Mouse (Mus musculus): ENCODE measurements at regions not wholly inside any gene's neighbourhood (a gene's known extent, or its start where the extent isn't known, plus 50 kb on each side); places are given as distances from the start of the nearest gene placed in this dataset.

DNA sequence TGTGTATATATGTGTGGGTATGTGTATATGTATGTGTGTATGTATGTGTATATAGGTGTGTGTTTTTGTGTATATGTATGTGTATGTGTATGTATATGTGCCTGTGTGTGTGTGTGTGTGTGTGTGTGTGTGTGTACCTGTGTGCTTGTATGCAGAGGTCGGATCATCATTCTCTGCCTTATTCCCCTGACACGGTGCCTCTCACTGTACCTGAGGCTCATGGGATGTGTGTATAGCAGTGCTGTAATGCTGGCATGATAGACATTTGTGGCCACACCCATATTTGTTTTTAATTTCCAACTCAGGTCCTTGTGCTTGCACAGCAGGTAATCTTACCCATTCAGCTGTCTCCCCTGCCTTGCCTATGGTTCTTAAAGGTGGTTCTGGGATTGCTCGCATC, 402.1 kb upstream of the Tmpo start:
- no peak for DNase-seq (ENCODE audit: low spot score in 2 of 2)

GRCm38 (mm10) chr10:91580959-91581358, 399.8 kb upstream of the Tmpo start:
- DNase-seq (ENCODE audit: low spot score in 2 of 2), result no peak

DNA sequence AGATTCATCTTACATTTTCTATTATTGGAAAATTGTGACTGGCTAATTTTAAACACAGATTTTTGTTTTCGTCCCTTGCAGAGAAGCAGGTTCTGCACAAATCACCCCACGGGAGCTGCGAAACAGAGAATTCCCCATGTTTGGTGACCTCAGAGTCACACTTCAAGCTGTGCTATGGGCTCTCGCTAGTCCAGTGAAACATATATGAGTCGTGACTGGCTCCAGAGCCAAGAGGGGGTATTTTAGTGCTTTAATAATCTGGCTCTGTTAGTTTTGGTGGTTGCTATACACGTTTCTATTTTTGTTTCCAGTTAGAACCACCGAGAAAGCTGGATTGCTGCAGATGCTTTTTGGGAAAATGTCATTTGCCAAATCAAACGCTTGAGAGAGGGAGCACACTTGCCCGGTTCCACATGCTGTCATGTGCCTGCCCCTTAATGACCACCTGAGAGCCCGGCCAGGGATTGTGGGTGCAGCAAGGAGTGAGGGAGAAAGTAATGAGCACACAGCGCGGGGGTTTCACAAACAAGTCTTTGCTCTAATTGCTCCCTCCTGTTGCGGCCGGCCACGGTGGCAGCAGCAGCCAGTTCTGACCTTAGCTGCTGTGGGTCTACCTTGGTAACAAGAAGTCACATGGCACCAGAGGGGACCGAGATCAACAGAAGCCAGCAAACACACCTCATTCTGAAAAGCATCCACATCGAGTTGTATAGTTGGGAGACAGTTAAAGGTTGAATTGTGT, 394.4 kb upstream of the Tmpo start:
- DNase-seq (ENCODE audit: low spot score in 2 of 2), result peak in 1 of 2 experiments; percentile 7

DNA sequence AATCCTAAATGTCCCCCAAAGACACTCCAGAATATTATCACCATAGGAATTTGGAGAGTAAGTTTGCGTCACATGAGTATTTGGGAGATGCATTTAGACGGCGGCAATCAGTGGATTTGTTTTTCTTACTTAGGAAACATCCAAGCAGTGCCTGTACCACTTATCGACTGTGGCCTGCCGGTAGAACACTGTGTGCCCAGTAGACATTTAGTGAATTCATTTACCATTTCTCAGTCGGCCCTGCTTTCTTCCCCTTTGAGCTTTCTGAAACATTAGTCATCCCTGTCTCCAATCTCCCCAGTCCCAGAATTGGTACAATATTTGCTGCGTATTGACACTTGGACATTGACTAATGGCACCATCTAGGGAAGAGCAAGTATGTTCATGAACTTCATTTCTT, 391.7 kb upstream of the Tmpo start:
- no peak for DNase-seq (ENCODE audit: low spot score in 2 of 2)

DNA sequence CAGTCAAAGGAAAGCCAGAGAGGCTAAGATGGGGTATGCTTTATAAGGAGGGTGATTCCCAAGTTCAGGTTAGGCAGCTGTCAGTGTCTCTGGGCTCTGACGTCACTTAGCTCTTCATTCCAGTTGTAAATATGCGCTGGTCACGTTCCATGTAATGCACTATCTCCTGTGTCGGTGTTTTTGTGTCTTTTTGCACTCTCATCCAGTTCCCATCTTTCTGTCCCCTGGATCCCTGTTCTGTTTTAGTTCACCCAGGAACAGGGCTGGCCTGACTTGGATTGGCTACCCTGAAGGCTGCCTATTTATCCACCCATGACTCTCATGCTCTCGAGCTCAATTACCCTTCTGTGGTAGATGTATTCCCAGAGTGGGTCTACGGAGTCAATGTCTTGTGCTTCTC, 387.9 kb upstream of the Tmpo start:
- no peak for DNase-seq (ENCODE audit: low spot score in 2 of 2)

GRCm38 (mm10) chr10:91566116-91566774, 385.1 kb upstream of the Tmpo start:
- no peak for DNase-seq (ENCODE audit: low spot score in 2 of 2)

GRCm38 (mm10) chr10:91559307-91559706, 378.2 kb upstream of the Tmpo start:
- no peak for DNase-seq (ENCODE audit: low spot score in 2 of 2)

- DNase-seq (ENCODE audit: low spot score in 2 of 2), result no peak
Observed at GRCm38 (mm10) chr10:91548071-91548470, 367.0 kb upstream of the Tmpo start.

GRCm38 (mm10) chr10:91546140-91546539, 365.0 kb upstream of the Tmpo start:
- DNase-seq (ENCODE audit: low spot score in 2 of 2), result peak; percentile 46 to 69

DNA sequence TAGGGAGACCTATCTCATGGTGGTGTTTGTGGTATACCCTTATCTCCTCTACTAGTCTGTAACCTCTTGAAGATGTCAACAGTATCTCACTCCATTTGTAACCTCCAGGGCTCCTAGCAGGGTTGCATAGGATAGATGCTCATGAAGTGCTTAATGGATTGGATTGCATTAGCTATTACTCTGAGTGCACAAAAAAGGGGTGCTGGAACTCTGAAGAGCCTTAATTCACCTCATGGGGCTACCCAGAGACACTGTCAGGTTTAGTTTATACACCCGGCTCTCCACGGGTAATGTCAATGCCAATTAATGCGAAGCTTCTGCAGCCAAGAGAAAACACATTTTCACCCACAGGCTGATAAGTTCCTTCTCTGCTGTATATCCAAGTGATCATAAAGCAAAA, 364.3 kb upstream of the Tmpo start:
- no peak for DNase-seq (ENCODE audit: low spot score in 2 of 2)

GRCm38 (mm10) chr10:91543167-91543918, 362.2 kb upstream of the Tmpo start:
- DNase-seq (ENCODE audit: low spot score in 2 of 2), result no peak

DNA sequence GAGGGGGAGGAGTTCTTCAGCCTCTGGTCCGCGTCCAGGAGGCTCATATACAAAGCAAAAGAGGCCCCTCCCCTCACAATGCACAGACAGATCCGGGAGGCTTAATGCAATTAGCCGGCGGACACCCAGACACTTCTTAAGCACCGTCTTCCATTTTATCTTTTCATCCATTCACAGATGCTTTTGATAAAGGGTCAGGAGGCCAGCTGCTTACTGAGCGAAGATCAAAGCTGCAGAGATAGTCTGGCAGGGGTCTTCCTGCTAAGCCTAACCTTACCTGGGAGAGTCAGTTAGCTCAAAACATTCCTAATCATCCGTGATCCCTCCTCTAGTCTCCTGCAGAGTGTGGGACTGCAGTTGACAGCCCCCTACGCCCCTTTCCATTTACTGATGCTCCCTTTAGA, 361.1 kb upstream of the Tmpo start:
- no peak for DNase-seq (ENCODE audit: low spot score in 2 of 2)

DNA sequence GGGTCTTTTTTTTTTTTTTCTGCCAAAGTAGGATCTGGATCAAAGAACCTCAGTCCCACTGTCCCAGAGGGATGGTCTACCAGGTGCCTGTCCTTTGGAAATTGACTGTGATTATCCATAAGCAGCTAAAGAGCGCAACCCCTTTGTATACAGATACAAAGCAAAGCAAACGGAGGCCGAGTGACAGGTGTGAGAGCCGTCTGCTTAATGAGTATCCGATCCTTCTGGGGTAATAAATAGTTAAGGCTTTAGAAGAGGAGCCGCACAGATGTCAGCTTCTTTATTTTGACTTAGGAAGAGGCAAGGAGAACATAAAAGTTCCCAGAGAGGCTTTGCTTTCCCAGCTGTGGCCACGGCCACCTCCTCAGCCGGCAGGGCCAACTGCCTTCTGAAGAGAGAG, 356.1 kb upstream of the Tmpo start:
- no peak for DNase-seq (ENCODE audit: low spot score in 2 of 2)

DNA sequence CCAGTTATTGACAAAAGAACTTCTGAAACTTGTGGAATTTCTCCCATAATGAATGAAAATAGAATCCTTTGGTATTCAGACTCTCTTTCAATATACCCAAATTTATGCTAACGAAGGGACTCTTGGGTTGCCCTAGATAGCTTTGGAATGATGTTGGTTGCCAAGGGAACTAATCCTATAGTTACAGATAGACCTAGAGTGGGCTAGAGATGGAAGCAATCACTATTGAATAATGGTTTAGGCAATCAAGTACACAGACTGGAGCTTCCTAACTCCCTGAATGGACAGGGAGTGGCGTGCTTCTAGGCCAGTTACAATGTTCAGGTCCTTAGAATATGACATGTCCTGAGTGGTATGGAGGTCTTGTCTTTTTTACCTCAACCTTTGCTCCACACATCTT, 354.3 kb upstream of the Tmpo start:
- no peak for DNase-seq (ENCODE audit: low spot score in 2 of 2)

- DNase-seq (ENCODE audit: low spot score in 2 of 2), result no peak
Observed at GRCm38 (mm10) chr10:91528305-91528704, 347.2 kb upstream of the Tmpo start.

- no peak for DNase-seq (ENCODE audit: low spot score in 2 of 2)
Observed at GRCm38 (mm10) chr10:91521168-91521567, 340.1 kb upstream of the Tmpo start.

- no peak for DNase-seq (ENCODE audit: low spot score in 2 of 2)
Observed at GRCm38 (mm10) chr10:91515021-91515371, 333.9 kb upstream of the Tmpo start.

GRCm38 (mm10) chr10:91514163-91515020, 333.3 kb upstream of the Tmpo start:
- peak; percentile 4 to 36 for DNase-seq (ENCODE audit: low spot score in 2 of 2)

GRCm38 (mm10) chr10:91507038-91507437, 325.9 kb upstream of the Tmpo start:
- no peak for DNase-seq (ENCODE audit: low spot score in 2 of 2)

DNA sequence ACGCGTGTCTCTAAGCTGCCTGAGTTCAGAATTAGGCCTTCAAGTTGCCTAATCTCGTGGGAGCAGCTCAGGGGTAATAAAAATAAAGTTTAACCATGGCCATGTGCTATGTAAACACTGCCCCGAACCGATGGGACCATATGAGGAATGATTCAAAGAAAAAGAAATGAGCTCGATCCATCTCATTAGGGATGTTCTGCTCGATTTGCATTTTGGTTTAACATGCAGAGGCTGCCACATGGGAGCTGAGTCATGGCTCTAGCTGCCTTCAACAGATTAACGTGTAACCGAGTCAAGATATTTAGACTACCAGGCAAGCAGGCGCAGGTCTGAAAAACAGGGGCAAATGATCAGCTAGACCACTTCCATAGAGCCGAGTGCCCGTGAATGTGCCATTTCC, 323.8 kb upstream of the Tmpo start:
- DNase-seq (ENCODE audit: low spot score in 2 of 2), result peak; percentile 2 to 11

DNA sequence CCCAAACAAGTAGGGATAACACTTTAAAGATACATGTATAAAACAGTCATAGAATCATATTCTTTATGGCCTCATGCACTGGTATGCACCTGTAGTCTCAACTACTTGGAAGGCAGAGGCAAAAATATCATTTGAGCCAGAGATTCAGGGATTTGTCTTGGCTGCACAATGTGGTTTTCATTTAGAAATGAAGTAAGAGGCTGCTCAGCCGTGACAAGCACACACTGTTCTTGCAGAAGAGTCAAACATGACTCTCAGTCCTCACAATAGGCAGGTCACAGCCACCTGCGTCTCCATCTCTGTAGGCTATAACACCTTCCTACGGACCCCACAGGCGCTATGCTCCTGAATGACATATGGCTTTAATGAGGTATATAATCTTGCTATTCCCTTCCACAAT, 317.4 kb upstream of the Tmpo start:
- DNase-seq (ENCODE audit: low spot score in 2 of 2), result no peak

GRCm38 (mm10) chr10:91464691-91465090, 283.6 kb upstream of the Tmpo start:
- DNase-seq (ENCODE audit: low spot score in 2 of 2), result no peak
